Mouse (Mus musculus) heart, postnatal 0 days (tissue): ENCODE results near the gene Nrg4.

Experiments used
- CTCF ChIP-seq: IDR thresholded peaks from 2 replicates; pipeline ENCODE4 v1.5.1; 2016; ENCODE audit warnings: antibody characterized with exemption, control low read depth, low read depth
- EP300 ChIP-seq: IDR thresholded peaks from 2 replicates; pipeline ENCODE4 v1.6.1; 2016; ENCODE audit warnings: antibody characterized with exemption, low read depth

DNA sequence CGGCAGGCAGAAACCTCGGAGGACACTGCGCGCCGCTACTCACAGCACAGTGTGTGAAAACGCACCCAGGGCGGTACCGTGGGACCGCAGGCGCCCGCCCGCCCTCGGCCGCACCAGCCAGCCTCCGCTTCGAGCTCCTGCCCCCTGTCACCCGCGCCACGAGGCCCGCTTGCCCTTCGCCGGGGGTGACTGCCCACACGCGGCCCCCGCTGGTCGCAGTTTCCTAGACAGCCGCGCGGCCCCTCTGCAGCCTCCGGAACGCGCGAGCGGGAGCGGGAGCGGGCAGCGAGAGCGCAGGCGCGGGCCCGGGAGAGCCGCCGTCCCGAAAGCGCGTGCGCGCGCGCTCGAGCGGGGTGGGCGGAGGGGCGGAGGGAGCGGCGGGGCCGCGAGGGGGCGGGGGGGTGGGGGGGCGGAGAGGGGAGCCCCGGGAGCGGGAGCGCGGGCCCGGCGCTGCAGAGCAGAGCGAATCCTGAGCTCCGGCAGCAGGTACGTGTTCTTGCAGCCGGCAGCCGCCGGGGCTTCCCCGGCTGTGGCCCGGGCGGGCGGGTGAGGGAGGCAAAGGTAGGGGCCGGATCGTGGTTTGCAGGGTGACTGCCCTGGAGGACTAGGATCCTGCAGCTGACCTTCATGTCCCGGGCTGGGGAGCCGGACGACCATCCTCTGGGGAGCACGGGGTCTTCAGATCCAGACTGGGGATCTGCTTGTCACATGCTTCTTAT, at the start of gene Nrg4, which contains the start of gene Tmem266:
- TF ChIP-seq CTCF (no peak), EP300 (no peak)
